11 mouse cellular contexts compared by ENCODE assay signal in genomic region chr12:51825338-51825737, GRCm38 (mm10). TPM values are rescaled to one million over a fixed set of nuclear protein-coding genes. Genes with fewer than 3 reads are reported as not detected.
DNase-seq lines count a peak whose midpoint lies in the region; ATAC-seq and TF ChIP-seq lines count a peak whose summit lies in the region.
"Had no signal": no experiment of that assay in that cellular context is flagged by ENCODE, and none has a peak within 500 bp of the region (broad histone marks: within the 10 kb centered on the region; RNA-seq: fewer than 3 reads in every experiment).

No protein-coding gene starts in this region.

- 0 out of 4 replicates have a peak, but pooled peaks of 1 of the 2 experiments have one; percentile 8 for TF ChIP-seq CTCF in CH12.LX (conservative IDR thresholded peaks at IDR 0.05 in 1 of 2, IDR thresholded peaks at IDR 0.05 in 1 of 2; ENCODE audit: low read depth in 2 of 2, low read length in 2 of 2)

- H3K27me3 ChIP-seq in CH12.LX (replicated peaks) = no peaks in the 10 kb centered on the region

- ATAC-seq in CD4-positive, CD25-positive, alpha-beta regulatory T cell, adult 4 months = no peak
- ATAC-seq: forebrain, embryonic 14.5 days; midbrain, embryonic 16.5 days had no signal

- no peak for TF ChIP-seq RAD21 in CH12.LX (IDR thresholded peaks at IDR 0.05; ENCODE audit: low read depth, low read length)

- H3K79me2 ChIP-seq in CH12.LX (replicated peaks; ENCODE audit: control insufficient read depth, extremely low read depth, insufficient read depth, poor library complexity, severe bottlenecking) = peaks cover 70% of the 10 kb centered on the region

- peak; percentile 52 for DNase-seq in CD4-positive, CD25-positive, alpha-beta regulatory T cell, adult 2 months (ENCODE audit: low read depth, low spot score)
- peak; percentile 33 for DNase-seq in kidney, adult 9 months
- no peak for DNase-seq in kidney, postnatal 10 days
- no peak for DNase-seq in CH12.LX (ENCODE audit: extremely low read depth)
- DNase-seq in induced T-regulatory cell, adult 2 months (ENCODE audit: low read depth) = peak; percentile 46
- no peak for DNase-seq in testis, postnatal 10 days (ENCODE audit: low spot score)
- no peak for DNase-seq in frontal cortex, postnatal 36 days (ENCODE audit: low spot score in 2 of 2)
- DNase-seq: thymus, postnatal 14 days had no signal

- no peak overlapping the region for H3K4me3 ChIP-seq in CH12.LX (replicated peaks in 1 of 3; ENCODE audit: low read depth in 2 of 3, low read length in 2 of 3, poor library complexity in 1 of 3)

- H3K9ac ChIP-seq in CH12.LX (ENCODE audit: insufficient read depth, low read depth) = no peak overlapping the region

- dilution Hi-C loops in CH12.LX (cut with MboI; ENCODE audit: extremely low pct_ligation_motif_present, extremely low pct_unique_long_range_greater_than_20kb, low sequenced_read_pairs) = no loop called here

- no peak overlapping the region for H3K27ac ChIP-seq in CH12.LX (ENCODE audit: insufficient read depth, low read depth)

- H3K4me1 ChIP-seq in CH12.LX (ENCODE audit: control insufficient read depth in 1 of 2, insufficient read depth in 2 of 2) = peaks cover 4 to 30% of the 10 kb centered on the region in 2 experiments

- no peak for TF ChIP-seq POLR2A in CH12.LX (IDR thresholded peaks at IDR 0.05; ENCODE audit: low read depth, low read length)

- no peaks in the 10 kb centered on the region for H3K9me3 ChIP-seq in CH12.LX (replicated peaks; ENCODE audit: low read length)

- in situ Hi-C loops in CH12.LX (cut with MboI; ENCODE audit: low pct_ligation_motif_present, low pct_unique_long_range_greater_than_20kb, low sequenced_read_pairs) = no loop called here

- no peak for TF ChIP-seq EP300 in CH12.LX (IDR thresholded peaks at IDR 0.05; ENCODE audit: low read length)

- no peak overlapping the region for H3K4me2 ChIP-seq in CH12.LX (ENCODE audit: insufficient read depth, low read depth, poor library complexity, severe bottlenecking)

- peaks cover 8 to 48% of the 10 kb centered on the region in 2 experiments for H3K36me3 ChIP-seq in CH12.LX (replicated peaks in 1 of 2; ENCODE audit: control insufficient read depth in 1 of 2, insufficient read depth in 1 of 2, low read length in 1 of 2)

TF ChIP-seq in CH12.LX, 34 proteins besides CTCF, POLR2A, EP300 and RAD21:
- TF ChIP-seq MAZ (IDR thresholded peaks at IDR 0.05; ENCODE audit: low read depth, low read length) (no peak), BHLHE40 (IDR thresholded peaks at IDR 0.05; ENCODE audit: low read depth, low read length) (0 out of 2 replicates have a peak, but pooled peaks have one; percentile 5)

RNA-seq across cellular contexts. Expression of gene Hectd1, which starts 4.0 kb away (rescaled TPM):
- 10 to 100 TPM; 61.2 to 71.5 TPM for polyA plus RNA-seq in CD4-positive, CD25-positive, alpha-beta regulatory T cell, adult 4 months (2017; shearing (Covaris generic))
- total RNA-seq in CH12.LX (2012; rRNA removed) = 41.4 and 43.6 TPM in 2 replicates
- total RNA-seq in CH12.LX (2014; rRNA removed) = 36.2 and 40.7 TPM in 2 replicates
- polyA plus RNA-seq in CH12.LX (2012; ENCODE audit: insufficient read length, low read depth) = 35.6 and 42.3 TPM in 2 replicates

Comparison
In these comparisons a context has a peak if more than half of its experiments do, and no peak if none do; other contexts are left out.
1. DNase-seq: peak in CD4-positive, CD25-positive, alpha-beta regulatory T cell, adult 2 months (single experiment), kidney, adult 9 months (single experiment) and induced T-regulatory cell, adult 2 months (single experiment); none in kidney, postnatal 10 days (single experiment), CH12.LX (single experiment), testis, postnatal 10 days (single experiment) and frontal cortex, postnatal 36 days (0 of 2).